Mouse (Mus musculus): Measurements from ENCODE around the gene Fndc3a. TPM values are rescaled to one million over a fixed set of nuclear protein-coding genes. Genes with fewer than 3 reads are reported as not detected.

The Fndc3a gene
- polyA plus RNA-seq, 1 experiment from 2014 or later: 31.0 TPM

DNA sequence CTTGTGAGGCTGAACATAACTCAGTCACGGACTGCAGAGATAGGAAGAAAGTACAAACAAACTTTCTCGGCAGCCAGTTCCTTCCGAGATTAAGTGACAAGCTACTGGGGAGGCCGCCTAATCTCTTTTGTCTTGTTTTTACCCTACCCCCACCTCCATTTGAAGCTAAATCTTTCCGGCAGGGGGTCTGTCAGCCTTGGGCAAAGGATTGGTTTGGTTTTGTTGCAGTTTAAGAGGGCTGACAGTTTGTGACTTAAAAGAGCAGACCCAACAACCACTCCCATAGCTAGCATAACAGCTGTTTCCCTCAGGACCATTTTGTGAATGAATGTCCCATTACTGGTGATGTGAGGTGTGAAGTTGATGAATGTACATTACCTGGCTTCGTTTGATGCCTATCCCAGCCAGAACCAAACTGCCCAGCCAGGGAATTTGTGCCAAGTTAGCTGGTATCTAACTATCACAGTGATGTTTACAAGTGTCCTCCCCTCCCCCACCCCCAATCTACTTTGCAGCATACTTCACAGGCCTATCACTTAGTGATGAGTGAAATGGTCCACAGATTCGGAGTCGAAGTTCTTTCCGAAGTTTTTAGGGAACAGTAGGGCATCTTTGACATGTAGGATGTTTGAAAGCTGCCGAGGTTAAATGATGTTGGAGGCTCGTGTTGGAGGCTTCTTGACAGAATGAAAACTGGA is 202.9 kb downstream of the Fndc3a start:
- Histone ChIP-seq H3K4me1 (ENCODE audit: control insufficient read depth, insufficient read depth, low read length) (no peaks in the 10 kb centered on the region), H3K27ac (replicated peaks; ENCODE audit: low read depth, low read length) (no peak overlapping the region), H3K36me3 (ENCODE audit: control insufficient read depth, insufficient read depth, low read length) (no peaks in the 10 kb centered on the region), H3K4me3 (ENCODE audit: low read depth, low read length) (peak overlapping the region; percentile 20), H3K9ac (ENCODE audit: low read length) (peak overlapping the region; percentile 17; the same call in 1 of the 2 replicates), H3K4me2 (ENCODE audit: low read depth, severe bottlenecking) (peak overlapping the region; percentile 46), H3K9me3 (ENCODE audit: control insufficient read depth, low read length) (no peaks in the 10 kb centered on the region), H3K27me3 (ENCODE audit: control insufficient read depth, insufficient read depth, low read length) (no peaks in the 10 kb centered on the region)
- no peak for DNase-seq (ENCODE audit: low spot score)
- no peak for ATAC-seq (ENCODE audit: insufficient number of reproducible peaks, low FRiP score, low TSS enrichment, low read depth)
- 13% methylated on average over 11 of the region's 11 CpGs for WGBS

DNA sequence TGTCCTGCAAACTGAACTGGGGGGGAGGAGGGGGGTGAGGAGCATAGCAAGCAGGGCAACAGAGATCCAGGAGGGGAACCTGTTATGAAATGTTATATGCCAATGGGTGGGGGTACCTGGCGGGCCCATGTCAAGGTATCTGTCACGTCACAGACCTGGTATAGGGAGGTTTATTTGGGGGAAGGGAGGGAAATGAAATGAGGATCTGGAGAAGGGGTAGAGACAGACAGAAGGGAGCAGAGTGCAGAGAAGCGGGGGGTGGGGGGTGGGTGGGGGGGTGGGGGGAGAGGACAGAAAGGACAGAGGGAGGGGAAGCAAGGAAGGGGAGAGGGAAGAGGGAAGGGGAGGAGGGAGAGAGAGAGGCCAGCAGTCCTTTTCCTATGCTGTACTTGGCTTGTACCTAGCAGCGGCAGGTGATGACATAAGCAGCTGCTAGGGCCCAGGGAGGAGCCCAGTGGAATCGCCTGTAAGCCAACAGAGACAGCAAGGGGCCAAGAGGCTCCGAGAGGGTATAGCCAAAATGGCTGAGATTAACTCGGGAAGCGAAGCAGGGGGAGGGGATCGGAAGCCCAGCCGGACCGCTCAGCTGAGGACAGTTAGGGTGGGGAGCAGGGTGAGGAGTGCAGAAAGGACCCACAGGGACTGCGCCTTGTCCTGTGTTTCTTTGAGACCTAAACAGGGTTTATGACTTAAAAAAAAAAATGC is 203.6 kb downstream of the Fndc3a start:
- peak; percentile 60; the same call in 1 of the 2 replicates for ATAC-seq (ENCODE audit: insufficient number of reproducible peaks, low FRiP score, low TSS enrichment, low read depth)

DNA sequence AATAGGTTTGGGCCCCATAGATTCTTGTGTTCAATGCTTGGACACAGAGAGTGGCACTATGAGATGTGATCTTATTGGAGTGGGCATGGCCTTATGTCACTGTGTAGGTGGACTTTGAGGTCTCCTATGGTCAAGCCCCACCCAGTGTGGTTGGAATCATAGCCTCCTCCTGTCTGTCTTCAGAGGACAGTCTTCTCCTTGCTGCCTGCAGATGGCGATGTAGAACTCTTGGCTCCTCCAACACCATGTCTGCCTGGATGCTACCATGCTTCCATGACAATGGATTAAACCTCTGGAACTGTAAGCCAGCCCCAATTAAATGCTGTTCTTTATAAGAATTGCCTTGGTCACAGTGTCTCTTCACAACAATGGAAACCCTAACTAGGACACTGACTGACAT is 204.8 kb downstream of the Fndc3a start:
- ATAC-seq (ENCODE audit: insufficient number of reproducible peaks, low FRiP score, low TSS enrichment, low read depth) (no peak), DNase-seq (ENCODE audit: low spot score) (no peak)
- WGBS: 88% methylated on average over 1 of the region's 1 CpGs
- Histone ChIP-seq H3K4me3 (ENCODE audit: low read depth, low read length) (no peak overlapping the region), H3K4me2 (ENCODE audit: low read depth, severe bottlenecking) (no peak overlapping the region), H3K36me3 (ENCODE audit: control insufficient read depth, insufficient read depth, low read length) (no peaks in the 10 kb centered on the region), H3K9ac (ENCODE audit: low read length) (no peak overlapping the region), H3K9me3 (ENCODE audit: control insufficient read depth, low read length) (no peaks in the 10 kb centered on the region), H3K27ac (replicated peaks; ENCODE audit: low read depth, low read length) (no peak overlapping the region), H3K4me1 (ENCODE audit: control insufficient read depth, insufficient read depth, low read length) (no peaks in the 10 kb centered on the region), H3K27me3 (ENCODE audit: control insufficient read depth, insufficient read depth, low read length) (no peaks in the 10 kb centered on the region)

More for the DNA sequence above, 203.6 kb downstream of the Fndc3a start:
- DNase-seq (ENCODE audit: low spot score): peak; percentile 53
- Histone ChIP-seq H3K9me3 (ENCODE audit: control insufficient read depth, low read length) (no peaks in the 10 kb centered on the region), H3K27ac (replicated peaks; ENCODE audit: low read depth, low read length) (no peak overlapping the region), H3K9ac (ENCODE audit: low read length) (peak overlapping the region; percentile 17; the same call in 1 of the 2 replicates), H3K4me1 (ENCODE audit: control insufficient read depth, insufficient read depth, low read length) (no peaks in the 10 kb centered on the region), H3K36me3 (ENCODE audit: control insufficient read depth, insufficient read depth, low read length) (no peaks in the 10 kb centered on the region), H3K4me3 (ENCODE audit: low read depth, low read length) (peak overlapping the region; percentile 20), H3K27me3 (ENCODE audit: control insufficient read depth, insufficient read depth, low read length) (no peaks in the 10 kb centered on the region), H3K4me2 (ENCODE audit: low read depth, severe bottlenecking) (peak overlapping the region; percentile 46)
- WGBS: 9% methylated on average over 12 of the region's 12 CpGs

DNA sequence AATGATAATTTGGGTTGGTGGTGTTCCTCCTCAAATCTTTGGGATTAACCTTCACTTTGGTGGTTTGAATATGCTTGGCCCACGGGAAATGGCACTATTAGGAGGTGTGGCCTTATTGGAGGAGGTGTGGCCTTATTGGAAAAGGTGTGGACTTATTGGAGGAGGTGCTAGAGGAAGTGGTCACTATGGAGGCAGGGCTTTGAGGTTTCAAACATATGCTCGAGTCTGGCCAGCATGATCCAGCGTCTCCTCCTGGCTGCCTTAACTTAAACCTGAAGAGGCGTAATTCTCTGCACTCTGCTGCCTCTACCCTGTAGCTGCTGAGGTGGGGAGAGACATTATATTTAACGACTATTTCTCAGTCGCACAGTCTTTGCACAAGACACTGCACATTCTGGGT is 206.6 kb downstream of the Fndc3a start:
- no peak overlapping the region for H3K4me2 ChIP-seq (ENCODE audit: low read depth, severe bottlenecking)
- no peak overlapping the region for H3K9ac ChIP-seq (ENCODE audit: low read length)
- no peak overlapping the region for H3K27ac ChIP-seq (replicated peaks; ENCODE audit: low read depth, low read length)
- H3K4me1 ChIP-seq (ENCODE audit: control insufficient read depth, insufficient read depth, low read length): no peaks in the 10 kb centered on the region
- ATAC-seq (ENCODE audit: insufficient number of reproducible peaks, low FRiP score, low TSS enrichment, low read depth): no peak
- H3K4me3 ChIP-seq (ENCODE audit: low read depth, low read length): no peak overlapping the region
- 53% methylated on average over 6 of the region's 6 CpGs for WGBS
- no peaks in the 10 kb centered on the region for H3K27me3 ChIP-seq (ENCODE audit: control insufficient read depth, insufficient read depth, low read length)
- no peaks in the 10 kb centered on the region for H3K36me3 ChIP-seq (ENCODE audit: control insufficient read depth, insufficient read depth, low read length)
- no peak for DNase-seq (ENCODE audit: low spot score)
- H3K9me3 ChIP-seq (ENCODE audit: control insufficient read depth, low read length): no peaks in the 10 kb centered on the region

DNA sequence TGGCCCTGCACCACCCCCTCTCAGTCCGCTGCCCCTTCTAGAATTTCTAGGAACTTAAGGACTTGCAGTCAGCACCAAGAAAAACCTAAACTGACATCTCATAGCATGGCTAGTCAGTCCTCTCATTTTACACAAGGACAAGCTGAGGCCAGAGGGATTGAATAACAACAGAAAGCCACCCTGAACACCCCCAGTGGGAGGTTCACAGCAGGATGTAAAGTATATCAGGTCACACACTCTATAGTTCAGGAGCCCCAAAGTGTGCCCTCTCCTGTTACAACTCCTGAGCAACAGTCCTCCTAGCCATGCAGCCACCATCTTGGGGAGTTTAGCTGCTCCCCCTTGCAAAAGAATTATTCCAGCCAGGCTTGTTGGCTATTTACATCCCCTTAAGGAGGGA is 216.0 kb downstream of the Fndc3a start:
- no peaks in the 10 kb centered on the region for H3K4me1 ChIP-seq (ENCODE audit: control insufficient read depth, insufficient read depth, low read length)
- no peak overlapping the region for H3K4me2 ChIP-seq (ENCODE audit: low read depth, severe bottlenecking)
- H3K9ac ChIP-seq (ENCODE audit: low read length): no peak overlapping the region
- no peak for DNase-seq (ENCODE audit: low spot score)
- no peaks in the 10 kb centered on the region for H3K9me3 ChIP-seq (ENCODE audit: control insufficient read depth, low read length)
- WGBS: 88% methylated on average over 1 of the region's 1 CpGs
- H3K4me3 ChIP-seq (ENCODE audit: low read depth, low read length): no peak overlapping the region
- H3K36me3 ChIP-seq (ENCODE audit: control insufficient read depth, insufficient read depth, low read length): no peaks in the 10 kb centered on the region
- no peak for ATAC-seq (ENCODE audit: insufficient number of reproducible peaks, low FRiP score, low TSS enrichment, low read depth)
- no peak overlapping the region for H3K27ac ChIP-seq (replicated peaks; ENCODE audit: low read depth, low read length)
- H3K27me3 ChIP-seq (ENCODE audit: control insufficient read depth, insufficient read depth, low read length): no peaks in the 10 kb centered on the region

DNA sequence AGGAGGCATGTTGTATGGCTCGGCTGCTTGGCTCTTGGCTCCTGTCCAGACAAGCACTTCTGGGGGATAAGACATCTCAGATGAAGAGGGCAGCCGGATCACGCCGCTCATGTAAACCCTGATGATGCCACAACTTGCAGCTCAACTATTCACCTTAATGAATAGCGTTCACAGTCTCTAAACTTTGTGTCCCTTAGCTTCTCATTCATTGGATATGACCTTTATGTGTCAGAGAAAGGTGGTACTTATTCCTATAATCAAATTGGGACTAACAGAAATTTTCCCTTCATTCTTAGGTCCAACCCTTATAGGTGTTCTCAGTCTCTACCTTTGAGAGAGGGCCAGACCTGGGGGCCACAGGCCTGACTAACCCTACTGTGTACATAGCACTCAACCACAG is 218.1 kb downstream of the Fndc3a start, which contains the start of gene Gm9195:
Gene Gm9195 (minus strand): TSS at position 101 of the 400 bp plus-strand sequence.
- ATAC-seq (ENCODE audit: insufficient number of reproducible peaks, low FRiP score, low TSS enrichment, low read depth): no peak
- 82% methylated on average over 5 of the region's 5 CpGs for WGBS

DNA sequence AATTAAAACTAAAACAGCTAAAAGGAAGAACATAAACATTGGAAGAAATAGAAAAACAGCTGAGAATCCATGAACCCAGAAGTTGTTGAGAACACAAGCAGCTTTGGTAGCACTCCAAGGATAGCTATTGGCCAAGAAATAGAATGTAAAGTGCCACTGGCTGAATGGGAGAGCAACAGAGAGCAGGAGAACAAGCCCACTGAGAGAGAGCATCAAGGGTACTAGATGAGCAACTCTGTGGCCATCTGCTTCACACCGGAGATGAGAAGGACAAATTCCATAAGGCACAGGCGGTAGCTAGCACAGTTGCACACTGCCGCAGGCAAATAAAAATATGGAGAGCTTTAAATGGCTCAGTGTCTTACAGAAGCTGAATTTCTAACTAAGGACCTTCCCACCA is 219.4 kb downstream of the Fndc3a start:
- ATAC-seq (ENCODE audit: insufficient number of reproducible peaks, low FRiP score, low TSS enrichment, low read depth) (no peak), DNase-seq (ENCODE audit: low spot score) (no peak)
- Histone ChIP-seq H3K27me3 (ENCODE audit: control insufficient read depth, insufficient read depth, low read length) (no peaks in the 10 kb centered on the region), H3K27ac (replicated peaks; ENCODE audit: low read depth, low read length) (no peak overlapping the region), H3K4me2 (ENCODE audit: low read depth, severe bottlenecking) (no peak overlapping the region), H3K4me3 (ENCODE audit: low read depth, low read length) (no peak overlapping the region), H3K9ac (ENCODE audit: low read length) (no peak overlapping the region), H3K4me1 (ENCODE audit: control insufficient read depth, insufficient read depth, low read length) (no peaks in the 10 kb centered on the region), H3K9me3 (ENCODE audit: control insufficient read depth, low read length) (no peaks in the 10 kb centered on the region), H3K36me3 (ENCODE audit: control insufficient read depth, insufficient read depth, low read length) (no peaks in the 10 kb centered on the region)
- 94% methylated on average over 3 of the region's 3 CpGs for WGBS

More for the DNA sequence above, 218.1 kb downstream of the Fndc3a start, which contains the start of gene Gm9195:
- H3K36me3 ChIP-seq (ENCODE audit: control insufficient read depth, insufficient read depth, low read length): no peaks in the 10 kb centered on the region
- no peak for DNase-seq (ENCODE audit: low spot score)
- H3K27ac ChIP-seq (replicated peaks; ENCODE audit: low read depth, low read length): no peak within 1 kb of the TSS
- H3K4me3 ChIP-seq (ENCODE audit: low read depth, low read length): no peak within 1 kb of the TSS
- H3K27me3 ChIP-seq (ENCODE audit: control insufficient read depth, insufficient read depth, low read length): no peaks in the 10 kb centered on the region
- no peaks in the 10 kb centered on the region for H3K9me3 ChIP-seq (ENCODE audit: control insufficient read depth, low read length)
- H3K9ac ChIP-seq (ENCODE audit: low read length): no peak within 1 kb of the TSS
- H3K4me1 ChIP-seq (ENCODE audit: control insufficient read depth, insufficient read depth, low read length): no peaks in the 10 kb centered on the region
- no peak within 1 kb of the TSS for H3K4me2 ChIP-seq (ENCODE audit: low read depth, severe bottlenecking)

Data from limb, embryonic 11.5 days (tissue).